Mouse (Mus musculus) 3T3-L1 (cell line): Measurements from ENCODE around the gene Slc25a35.
"Not testable (repeated sequence)": the region's sequence is repeated elsewhere in the genome, so short reads cannot be mapped to it uniquely, and the experiment has no call there.

Experiments
- DNase-seq: peaks from one replicate; pipeline ENCODE4 v3.0.0-alpha.2; 2015; ENCODE audit warnings: low read depth, low spot score

Slc25a35 gene

DNA sequence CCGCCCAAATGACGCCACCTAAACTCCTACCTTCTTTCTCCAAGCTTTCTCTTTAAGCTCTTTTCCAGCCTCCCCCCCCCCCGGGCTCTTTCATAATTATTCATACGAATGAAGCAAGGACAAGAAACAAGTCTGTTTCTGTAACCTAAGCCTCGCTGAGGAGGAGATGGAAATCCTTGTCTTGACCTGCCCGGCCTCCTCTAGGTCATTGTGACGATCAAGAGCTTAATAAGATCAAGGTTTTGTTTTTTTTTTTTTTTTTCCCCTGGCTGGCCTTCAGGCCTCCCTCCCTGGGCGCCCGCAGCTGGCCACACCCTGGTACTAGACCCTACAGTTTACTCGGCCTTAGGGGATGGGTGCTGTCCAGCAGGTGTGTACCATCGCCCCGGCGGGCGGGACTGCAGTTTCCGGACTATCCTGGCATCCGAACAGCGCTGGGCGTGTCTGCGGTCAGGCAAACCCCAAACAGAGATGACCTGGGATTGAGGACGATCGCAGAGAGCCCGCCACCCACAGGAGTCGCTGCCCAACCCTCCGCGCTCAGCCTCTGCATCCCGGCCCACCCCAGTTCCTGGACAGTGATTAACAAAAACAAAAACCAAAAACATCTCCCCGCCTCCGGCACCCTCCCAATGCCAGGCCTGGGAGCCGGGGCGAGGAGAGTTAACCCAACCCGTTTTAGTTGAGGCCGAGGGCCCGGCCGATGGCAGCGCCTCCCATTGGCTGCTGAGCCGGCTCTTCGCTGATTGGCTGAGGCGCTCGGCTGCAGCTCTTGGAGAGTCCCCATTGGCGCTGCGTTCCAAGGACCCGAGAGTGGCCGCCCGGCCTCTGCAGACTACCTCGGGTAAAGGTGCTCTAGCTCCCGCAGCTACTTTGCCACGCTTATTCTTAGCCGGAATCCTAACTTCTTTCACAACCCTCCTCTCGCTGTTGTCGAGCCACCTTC lies at the start of gene Slc25a35:
Gene Slc25a35, plus strand, starts transcription at position 795 of the 946 bp plus-strand sequence.
- DNase-seq, result peak; percentile 92

DNA sequence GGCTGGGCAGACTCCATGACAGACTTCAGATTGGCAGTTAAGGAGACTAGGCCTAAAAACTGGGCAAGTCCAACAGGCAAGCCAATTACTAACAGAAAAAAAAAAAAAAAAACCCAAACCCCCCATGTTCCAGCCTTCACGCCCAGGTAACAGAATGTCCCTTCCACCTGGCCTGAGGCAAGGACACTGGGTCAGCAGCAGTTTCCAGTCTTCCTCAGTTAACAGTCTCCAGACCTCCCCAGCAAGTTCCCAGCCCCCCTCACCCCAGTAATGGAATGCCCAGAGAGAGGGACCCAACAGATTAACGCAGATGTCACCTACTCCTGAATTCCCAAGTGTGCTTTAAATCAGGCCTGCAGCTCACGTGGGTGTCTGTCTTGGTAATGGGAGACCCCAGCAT lies 44.7 kb upstream of the Slc25a35 start:
- no peak for DNase-seq

DNA sequence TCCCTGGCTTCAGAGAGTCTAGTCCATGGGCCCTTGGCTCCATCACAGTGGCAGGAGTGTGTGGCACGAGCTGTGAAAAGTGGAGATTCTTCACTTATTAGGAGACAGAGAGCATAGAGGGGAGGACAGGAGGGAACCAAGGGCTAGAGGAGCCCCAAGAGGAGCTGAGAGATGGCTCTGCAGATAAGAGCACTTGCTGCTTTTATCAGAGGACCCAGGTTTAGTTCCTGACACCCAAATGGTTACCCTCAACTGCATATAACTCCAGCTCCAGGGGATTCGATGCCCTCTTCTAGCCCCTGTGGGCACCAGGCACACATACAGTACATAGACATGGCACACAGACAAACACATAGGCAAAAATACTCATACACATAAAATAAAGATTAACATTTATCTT lies 43.2 kb upstream of the Slc25a35 start:
- DNase-seq, result no peak

DNA sequence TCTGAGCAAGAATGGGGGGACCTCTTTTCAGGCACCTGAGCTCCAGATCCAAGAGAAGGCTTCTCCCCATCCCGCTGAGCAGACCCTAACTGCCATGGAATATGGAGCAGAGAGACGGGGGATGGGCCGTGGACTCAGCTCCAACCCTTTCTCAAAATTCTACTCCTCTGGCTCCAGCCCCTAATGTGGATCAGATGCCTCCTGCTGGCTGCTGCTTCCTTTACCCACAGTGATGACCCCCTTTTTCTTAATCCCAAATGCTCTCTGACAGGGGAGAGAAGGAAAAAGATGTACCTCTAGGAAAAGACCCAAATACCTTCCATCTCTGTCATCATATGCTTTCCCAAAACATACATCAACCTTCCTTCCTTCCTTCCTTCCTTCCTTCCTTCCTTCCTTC lies 41.0 kb upstream of the Slc25a35 start, which contains the start of gene Odf4:
Gene Odf4, minus strand, starts transcription at position 101 of the 400 bp plus-strand sequence.
- DNase-seq, result no peak

DNA sequence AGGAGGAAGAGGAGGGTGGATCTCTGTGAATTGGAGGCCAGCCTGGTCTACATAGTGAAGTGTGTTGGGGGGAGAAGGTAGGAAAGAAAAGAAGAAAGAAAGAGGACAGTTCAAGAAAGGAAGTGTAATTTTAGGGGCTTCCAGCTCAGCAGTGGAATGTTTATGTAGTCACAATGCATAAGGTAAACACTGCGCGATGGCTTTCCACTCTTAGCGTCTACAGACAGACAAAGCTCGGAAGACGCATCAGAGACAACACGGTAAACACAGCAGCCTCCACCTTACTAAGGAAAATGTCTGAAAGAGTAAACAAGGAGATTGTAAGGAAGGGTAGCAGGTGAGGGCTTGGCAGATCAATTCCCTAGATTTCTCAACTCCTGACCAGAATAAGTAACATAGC lies 38.0 kb upstream of the Slc25a35 start:
- DNase-seq, result no peak

DNA sequence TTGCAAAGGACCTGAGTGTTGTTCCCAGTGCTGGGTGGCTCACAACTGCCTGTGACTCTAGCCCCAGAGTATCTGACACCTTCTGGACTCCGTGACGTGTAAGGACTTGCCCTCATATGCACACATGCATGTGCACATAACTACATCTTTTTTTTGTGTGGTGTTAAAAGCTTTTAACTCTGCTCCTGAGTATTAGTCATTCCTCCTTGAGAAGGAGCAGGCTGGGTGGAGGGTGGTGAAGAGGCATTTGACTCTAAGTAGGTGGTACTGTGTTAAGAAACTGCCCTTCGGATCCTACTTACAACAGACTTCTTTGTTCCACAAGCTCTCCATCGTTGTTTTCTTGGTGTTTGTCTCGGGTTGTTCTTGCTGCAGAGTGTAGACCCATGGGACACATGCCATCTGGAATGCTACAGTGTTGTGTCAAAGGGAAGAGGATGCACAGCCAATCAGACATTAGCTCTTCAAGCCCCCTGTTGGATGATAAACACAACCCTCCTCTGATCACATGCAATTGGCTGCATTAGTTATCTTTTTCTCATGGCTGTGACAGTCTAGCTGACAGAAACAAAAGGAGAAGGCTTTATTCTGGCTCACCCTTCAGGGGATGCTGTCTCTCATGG lies 33.9 kb upstream of the Slc25a35 start:
- no peak for DNase-seq

DNA sequence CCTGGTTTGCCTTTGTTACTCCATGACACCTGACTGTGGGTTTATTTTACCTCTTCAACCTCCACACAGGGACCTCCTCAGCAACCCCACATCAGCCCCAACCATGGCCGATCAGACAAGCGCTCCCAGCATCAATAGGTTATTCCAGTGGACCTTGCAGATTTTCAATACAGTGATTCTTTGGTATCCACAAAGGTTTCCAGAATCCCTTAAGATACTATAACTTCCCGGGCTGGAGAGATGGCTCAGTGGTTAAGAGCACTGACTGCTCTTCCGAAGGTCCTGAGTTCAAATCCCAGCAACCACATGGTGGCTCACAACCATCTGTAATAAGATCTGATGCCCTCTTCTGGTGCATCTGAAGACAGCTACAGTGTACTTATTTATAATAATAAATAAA lies 31.0 kb upstream of the Slc25a35 start:
- not testable (repeated sequence) for DNase-seq

DNA sequence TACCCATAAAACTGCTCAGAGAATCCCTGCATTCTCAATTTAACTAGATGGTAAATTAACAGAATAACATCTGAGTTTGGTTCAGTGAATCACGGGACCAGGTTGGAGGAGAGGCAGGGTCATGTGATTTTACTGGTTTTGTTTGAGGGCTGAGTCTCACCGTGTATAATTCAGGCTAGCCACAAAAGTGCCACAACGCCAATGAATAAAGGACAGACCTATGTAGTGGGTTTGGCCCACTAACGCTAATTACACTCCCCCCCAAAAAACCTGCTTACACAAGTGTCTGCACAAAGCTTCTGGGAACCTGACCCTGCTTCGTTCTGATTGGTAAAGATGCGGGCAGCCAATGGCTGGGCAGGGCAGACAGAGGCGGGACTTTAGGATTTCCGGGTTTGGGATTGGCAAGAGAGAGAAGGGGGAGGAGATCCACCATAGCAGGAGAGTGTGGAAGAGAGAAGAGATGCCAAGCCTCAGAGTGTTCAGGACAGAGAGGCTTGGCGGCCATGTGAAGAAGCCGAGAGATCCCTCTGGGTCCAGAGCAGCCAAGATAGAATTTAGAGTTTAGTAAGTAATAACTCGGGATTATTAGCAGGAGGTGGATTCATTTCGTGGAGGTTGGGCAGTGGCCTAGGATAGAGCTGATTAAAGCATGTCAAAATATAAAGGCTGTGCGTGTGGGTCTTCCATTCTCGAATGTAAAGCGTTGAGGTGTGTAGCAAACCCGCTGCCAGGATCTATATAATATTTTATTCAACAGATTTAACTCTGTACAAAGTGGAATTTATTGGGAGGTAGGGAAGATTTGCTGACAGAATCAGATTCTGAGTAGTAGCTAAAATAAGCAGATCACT lies 28.3 kb upstream of the Slc25a35 start:
- peak; percentile 96 for DNase-seq

DNA sequence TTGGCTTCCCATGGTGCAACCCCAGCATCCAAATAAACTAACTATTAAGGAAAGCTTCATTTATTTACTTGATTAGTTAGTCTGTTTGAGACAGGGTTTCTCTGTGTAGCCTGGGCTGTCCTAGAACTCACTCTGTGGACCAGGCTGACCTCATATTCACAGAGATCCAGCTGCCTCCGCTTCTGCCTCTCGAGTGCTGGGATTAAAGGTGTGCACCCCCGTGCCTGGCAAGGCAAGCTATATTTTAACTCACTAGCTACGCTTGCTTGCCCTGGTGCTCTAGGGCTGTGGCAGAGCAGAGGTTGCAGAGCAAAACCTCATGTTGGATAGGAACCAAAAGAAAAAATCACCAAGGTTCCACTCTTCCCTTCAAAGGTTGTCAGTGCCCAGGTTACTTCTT lies 27.4 kb upstream of the Slc25a35 start:
- no peak for DNase-seq

DNA sequence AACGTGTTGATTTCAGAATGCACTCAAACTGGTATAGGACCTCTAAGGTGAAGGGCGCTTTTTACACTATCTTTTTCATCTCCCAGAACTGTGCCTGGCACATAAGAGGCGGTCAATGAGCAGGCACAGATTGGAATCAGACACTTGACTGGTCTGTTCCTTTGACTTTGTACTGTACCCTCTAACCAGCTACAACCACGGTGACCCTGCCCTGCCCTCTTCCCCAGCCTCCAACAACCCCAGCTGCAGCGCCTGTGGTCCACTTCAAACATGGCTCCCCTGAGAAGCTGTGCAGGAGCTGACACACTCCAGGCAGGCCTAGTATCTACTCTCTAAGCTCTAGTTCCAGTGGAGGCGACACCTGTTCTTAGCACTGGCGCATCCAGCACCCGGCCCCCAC lies 25.2 kb upstream of the Slc25a35 start:
- no peak for DNase-seq

DNA sequence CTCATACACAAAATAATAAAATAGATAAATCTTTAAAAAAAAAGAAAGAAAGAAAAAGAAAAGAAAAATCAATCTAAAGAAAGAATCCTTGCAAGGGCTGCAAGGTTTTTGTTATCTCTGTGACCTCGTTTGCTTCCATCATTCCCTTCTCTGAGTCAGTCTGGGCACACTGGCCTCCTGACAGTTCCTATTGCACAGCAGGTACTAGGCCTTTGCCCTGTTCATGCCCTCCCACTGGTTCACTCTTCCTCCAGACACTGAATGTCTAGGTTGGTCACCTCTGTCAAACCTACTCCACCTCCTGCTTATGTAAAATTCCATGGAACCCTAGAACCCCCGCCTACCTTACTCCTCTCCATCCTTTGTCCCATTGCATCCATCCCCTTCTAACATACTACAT lies 22.7 kb upstream of the Slc25a35 start:
- no peak for DNase-seq

DNA sequence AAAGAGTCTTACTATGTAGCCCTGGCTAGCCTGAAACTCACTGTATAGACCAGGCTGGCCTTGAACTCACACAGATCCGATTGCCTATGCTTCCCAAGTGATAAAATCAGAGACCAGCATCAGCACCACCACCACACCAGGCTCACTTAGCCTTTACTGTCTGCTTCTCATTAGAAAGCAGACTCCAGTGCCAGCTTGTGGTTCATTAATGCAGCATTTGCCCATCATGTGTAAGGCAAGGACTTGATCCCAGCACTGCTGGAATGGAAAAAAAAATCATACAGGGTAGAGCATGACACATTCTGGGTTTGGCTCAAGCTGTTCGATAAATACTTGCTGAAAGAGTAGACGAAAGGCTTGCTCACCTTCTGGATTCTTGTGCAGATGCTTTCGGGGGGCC lies 21.9 kb upstream of the Slc25a35 start:
- DNase-seq, result peak; percentile 61

DNA sequence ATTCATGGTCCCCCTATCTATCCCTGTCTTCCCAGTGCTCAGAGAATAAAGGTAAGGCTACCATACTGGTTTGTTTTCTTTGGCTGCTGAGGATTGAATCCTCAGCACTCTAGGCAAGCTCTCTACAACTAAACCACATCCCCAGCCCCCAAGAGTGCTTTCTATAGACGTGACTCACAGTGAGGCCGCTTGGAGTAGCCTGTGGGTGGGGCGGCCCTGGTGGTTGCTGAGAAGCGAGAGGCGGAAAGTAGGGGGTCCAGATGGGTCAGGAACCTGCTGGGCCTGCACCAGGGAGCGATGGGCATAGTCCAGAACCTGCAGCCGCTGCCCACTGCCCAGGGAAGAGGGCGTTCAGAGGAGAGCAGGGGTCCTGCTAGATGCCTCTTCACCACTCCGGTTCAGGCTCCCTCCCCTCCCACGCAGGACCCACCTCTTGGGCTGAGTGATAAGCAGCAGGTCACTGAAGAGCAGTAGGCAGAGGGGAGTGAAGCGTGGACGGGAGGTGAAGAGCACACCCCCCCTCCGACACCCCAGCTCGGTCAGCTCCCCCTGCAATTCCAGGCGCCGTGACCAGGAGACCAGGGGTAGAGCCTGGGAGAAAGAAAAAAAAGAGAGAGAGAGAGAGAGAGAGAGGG lies 21.0 kb upstream of the Slc25a35 start:
- DNase-seq, result peak; percentile 92

DNA sequence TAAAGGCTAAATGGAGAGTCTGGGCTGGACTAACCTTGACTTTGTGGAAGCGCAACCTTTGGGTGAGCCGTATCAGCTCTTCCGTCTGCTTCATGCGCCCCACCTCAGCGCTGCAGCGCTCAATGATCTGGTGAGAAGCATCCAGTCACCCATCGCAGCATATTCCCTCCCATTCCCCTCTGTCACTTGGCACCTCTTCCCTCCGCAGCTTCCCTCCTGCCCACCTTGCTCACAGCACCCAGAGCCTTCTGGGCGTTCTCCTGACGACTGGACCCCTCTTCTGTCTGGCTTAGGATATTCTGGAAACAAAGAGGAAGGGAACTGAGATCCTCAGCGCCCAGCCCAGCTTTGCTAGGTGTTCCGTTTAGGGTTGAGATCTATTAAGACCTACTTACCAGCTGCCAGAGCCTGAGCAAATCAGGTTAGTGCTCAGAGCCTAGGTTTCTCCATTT lies 20.4 kb upstream of the Slc25a35 start:
- peak; percentile 24 for DNase-seq

DNA sequence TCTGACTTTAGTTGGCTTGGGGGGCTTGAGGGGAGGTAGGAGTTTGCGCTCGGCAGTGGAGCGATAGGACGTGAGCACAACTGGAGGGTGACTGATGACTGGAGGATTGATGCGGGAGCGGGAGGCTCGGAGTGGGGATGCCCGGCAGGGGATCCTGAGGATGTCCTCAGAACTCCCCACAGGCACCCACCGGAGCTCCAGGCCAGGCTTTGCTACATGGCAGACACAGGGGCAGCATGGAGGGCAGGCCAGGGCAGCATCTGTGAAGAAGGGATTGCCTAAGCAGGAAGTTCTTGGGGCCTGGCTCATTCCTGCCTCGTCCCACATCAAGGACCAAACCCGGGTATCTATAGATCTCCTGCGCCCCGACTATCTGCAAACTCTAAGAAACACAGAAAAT lies 14.0 kb upstream of the Slc25a35 start:
- no peak for DNase-seq

DNA sequence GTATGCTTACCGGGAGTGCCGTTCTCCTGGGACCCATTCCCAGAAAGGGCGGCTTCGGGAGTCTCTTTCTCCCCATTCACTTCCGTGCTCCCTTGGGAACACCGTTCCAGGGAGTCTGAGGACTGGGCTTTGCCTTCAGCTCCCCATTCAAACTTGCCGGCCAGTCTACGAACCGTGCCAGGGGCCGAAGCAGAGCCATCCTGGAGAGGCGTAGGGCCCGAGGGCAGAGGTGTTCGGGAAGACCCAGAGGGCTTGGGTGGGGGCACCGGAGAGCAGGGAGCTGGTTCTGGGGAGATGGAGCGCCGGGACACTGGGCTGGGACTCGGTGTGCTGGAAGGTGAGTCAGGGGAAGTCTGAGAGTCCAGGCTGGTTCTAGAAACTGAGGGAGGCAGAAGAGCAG lies 13.5 kb upstream of the Slc25a35 start:
- no peak for DNase-seq

DNA sequence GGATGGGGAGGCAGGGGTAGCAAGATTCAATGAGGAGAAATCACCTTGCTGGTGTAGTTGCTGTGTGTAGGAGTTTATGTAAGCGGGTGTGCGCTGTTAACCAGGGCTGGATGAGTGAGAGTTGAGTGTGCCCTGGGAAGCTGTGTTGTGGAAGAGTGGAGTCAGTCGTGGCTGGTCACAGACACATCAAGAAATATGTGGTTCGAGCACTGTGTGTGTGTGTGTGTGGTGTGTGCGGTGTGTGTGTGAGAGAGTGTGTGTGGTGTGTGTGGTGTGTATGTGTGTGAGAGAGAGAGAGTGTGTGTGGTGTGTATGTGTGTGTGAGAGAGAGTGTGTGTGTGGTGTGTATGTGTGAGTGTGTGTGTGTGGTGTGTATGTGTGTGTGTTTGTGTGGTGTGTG lies 12.5 kb upstream of the Slc25a35 start:
- DNase-seq, result no peak

DNA sequence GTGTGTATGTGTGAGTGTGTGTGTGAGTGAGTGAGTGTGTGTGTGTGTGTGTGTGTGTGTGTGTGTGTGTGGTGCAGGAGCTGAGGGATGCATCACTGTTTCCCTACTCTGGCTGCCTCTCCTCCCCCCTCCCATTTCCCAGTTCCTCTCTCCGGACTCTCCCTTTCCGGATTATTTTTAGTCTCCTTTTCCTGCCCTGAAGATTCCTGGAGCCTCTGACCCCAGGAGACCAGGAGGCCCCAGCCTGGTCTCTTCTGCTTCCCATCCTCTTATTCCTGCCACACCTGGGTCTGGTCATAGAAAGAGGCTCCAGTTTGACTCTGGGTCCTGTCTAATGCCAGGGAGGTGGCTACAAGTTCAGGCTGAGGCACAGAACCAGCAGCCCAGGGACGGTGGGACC lies 11.8 kb upstream of the Slc25a35 start:
- no peak for DNase-seq

DNA sequence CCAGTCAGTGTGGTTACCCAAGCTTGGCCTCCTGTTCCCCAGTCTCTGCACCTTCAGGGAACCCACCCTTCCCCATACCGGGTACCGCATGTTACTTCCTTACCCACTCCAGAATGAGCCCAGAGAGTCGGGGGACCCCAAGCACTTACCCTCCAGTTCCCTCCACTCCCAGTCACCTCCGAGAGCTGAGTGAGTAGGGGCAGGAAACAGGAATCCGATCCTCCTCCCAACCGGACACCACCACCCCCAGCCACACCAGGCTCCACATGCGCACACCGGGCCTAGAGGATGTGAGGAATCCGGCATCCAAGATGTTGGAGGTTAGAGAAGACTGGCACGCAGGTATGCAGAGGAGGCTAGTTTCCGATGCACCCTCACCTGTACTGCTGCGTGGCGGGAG lies 11.2 kb upstream of the Slc25a35 start:
- no peak for DNase-seq

DNA sequence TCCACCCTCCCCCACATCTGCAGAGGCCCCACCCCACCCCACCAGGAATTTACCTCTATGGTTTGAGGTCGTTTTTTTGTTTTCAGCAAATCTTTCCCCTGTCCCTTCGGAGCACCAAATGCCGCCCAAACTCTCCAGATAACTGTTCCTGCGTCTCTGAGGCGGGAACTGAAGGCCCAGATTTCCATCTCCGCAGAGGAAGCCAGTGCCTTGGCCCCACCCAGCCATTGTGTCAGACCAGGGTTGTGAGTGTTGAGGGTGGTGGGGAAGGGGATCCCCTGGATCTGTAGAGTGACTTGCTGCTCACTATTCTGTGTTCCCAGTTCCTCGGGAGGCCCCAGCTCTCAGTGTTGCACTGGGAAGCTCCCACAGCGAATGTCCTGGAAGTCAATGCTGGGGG lies 10.6 kb upstream of the Slc25a35 start, which contains the start of gene Arhgef15:
Gene Arhgef15, minus strand, starts transcription at position 173 of the 400 bp plus-strand sequence.
- no peak for DNase-seq

DNA sequence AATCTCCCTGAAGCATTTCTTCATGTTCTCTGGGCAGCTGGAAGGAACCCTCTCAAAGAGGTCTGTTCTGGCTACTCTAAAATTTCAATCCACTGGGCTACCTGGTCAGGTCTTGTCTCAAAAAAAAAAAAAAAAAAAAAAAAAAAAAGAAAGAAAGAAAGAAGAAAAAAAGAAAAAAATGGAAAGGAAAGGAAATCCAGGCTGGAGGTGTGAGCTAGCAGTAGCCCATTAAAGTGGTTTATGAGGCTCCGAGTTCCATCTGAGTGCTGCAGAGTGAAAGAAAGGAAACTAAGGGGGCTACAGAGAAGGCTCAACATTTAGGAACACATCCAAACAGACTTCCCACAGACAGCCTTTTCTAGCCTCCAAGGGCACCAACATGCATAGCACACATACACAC lies 10.0 kb upstream of the Slc25a35 start:
- no peak for DNase-seq
